Mouse (Mus musculus) olfactory bulb, adult 2 months (tissue): ENCODE results near the gene Cpne2.

Source experiments
- CTCF ChIP-seq: fragments of 200-500 bp; IDR thresholded peaks from 2 replicates; pipeline ENCODE4 v1.5.1; 2012; ENCODE audit warnings: low read depth, mild to moderate bottlenecking, low read length, moderate library complexity; ENCODE audit not compliant: insufficient read depth
- POLR2A ChIP-seq: fragments of 200-500 bp; IDR thresholded peaks from 2 replicates; pipeline ENCODE4 v1.6.1; 2012; ENCODE audit warnings: mild to moderate bottlenecking, low read depth, low read length, moderate library complexity; ENCODE audit not compliant: insufficient read depth

GRCm38 (mm10) chr8:94602471-94603131, 69.8 kb downstream of the Cpne2 start:
- no peak for TF ChIP-seq CTCF
- no peak for TF ChIP-seq POLR2A
